Mouse (Mus musculus) right cerebral cortex, postnatal 36 days (tissue): Measurements from ENCODE around the gene Lsm14b.
A peak's percentile ranks its signal among the peaks of the same experiment; 100 is the strongest.

Source experiments
- DNase-seq, 2 experiments: peaks; one replicate each; pipeline ENCODE4 v3.0.0; 2022; ENCODE audit warnings: low spot score in 2 of 2, mixed read lengths in 1 of 2

Gene Lsm14b

DNA sequence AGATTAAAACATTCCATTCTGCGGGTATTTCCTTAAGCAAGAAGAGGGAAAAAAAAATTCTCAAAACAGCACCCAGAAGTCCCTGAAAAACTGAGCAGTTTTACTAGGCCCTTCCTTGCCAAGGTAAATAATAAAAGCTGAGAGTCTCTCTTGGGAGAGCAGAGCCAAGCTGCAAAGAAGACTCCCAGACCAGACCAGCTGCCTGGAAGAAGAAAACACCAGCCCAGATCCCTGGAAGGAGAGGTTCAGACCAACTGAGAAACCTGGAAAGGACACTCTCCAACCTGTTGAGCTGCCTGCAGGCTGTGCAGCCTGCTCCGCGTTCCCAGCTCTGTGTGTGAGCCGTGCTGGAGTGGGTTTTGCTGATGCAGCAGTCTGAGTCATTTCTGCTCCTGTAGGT is 7.2 kb upstream of the Lsm14b start:
- no peak for DNase-seq

DNA sequence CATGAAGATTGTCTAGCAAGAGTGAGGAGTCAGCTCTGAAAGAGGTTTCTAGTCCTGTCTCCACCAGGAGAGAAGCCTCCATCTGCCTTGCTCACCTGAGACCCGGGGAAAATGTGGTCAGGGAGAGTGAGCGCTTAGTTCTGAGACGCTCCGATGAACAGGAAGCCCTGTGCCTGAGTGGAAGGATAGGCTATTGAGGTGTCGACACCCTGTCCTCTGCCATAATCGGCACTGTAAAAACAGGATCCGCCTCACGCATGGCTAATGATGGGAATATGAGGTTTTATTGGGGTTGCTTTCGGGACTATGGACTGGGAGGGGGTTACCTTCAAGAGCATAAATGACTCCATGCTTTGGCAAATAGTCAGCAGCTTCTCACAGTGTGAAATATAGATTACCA is 6.2 kb upstream of the Lsm14b start:
- no peak for DNase-seq

DNA sequence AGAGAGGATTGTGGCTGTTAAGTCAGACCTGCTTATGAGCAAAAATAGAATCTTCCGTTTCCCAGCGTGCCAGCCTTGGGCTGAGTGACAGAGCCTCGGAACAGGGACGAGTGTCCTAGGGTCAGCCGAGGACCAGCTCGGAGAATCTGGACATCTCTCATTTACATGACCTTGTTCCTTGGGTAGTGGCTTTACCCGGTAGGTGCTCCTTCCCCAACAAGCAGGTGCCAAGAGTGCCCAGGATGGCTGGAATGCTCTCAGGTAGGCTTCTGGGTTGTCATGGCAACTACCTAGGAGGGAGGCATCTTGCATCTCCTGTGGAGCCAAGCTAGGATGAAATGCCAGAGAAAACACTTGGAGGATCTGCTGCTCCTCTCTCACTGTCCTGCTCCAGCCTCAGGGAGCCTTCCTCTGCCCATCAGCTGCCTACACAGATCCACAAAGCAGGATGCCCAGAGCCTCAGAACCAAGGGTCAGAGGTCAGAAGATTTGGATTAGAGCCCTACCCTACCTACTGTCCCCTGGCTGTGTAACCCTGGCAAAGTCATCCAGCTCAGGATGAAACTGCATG is 4.6 kb upstream of the Lsm14b start:
- no peak for DNase-seq

DNA sequence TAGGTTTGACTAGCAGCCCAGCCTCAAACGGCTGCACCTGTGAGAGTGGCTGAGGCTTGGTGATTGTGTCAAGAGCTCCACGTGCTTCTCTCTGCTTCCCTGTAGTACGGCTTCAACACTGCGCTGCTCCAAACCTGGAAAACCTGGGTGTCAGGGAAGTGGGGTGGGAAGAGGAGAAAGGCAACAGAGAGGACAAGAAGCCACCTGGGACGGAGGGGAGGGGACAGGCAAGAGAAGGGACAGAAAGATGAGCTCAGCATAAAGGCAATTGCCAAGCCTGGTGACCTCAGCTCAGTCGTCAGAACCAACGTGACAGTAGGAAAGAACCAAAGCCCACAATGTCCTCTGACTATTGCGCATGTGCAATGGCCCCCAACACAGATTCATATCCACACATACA is 3.9 kb upstream of the Lsm14b start:
- DNase-seq = no peak

DNA sequence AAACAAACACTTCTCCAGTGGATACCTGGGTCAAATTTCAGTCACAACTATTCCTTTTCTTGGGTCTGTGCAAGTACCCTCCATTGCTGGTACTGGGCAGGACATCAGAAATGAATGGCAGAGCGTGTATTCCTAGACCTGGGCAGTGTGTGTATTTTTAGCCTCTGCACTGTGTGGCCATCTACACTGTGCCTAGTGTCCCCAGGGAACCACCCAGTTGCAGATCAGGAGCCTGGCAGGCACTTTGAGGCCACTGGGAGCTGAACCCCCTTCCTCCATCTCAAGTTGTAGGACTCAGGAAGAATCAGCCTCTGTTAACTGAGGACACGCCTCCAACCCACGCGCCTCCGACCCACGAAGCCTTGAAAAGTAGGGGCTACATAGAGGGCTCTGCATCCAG is 2.0 kb upstream of the Lsm14b start:
- DNase-seq = no peak

DNA sequence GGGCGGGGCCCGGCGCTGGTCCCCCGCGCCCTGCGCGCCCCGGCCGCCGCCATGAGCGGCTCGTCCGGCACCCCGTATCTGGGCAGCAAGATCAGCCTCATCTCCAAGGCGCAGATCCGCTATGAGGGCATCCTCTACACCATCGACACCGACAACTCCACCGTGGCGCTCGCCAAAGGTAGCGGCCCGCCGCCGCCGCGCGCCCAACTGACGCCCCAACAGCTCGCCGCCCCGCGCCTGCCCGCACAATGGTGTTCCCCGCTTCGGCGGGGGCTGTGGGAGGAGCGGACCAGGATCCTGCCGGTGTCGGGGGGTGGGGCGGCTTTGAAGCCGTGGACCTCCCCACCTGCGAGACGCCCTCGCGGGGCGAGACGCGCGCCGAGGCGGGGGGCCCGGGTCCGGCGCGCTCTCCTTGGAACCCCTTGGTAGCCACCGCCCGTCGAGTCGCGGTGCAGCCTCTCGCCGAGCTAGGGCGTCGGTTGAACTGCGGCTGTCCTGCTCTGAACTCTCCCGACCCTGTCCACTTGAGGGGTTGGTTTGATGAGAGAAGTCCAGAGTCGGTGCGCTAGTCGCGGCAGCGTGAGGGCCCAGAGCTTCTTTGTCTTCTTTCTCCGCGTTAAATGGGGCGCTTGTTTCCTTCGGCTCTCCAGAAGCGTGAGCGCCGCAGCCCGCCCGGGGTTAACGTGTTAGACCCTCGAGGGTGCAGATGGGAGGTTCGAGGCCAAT is 511 bp downstream of the Lsm14b start:
- DNase-seq = peak; percentile 47 to 48

DNA sequence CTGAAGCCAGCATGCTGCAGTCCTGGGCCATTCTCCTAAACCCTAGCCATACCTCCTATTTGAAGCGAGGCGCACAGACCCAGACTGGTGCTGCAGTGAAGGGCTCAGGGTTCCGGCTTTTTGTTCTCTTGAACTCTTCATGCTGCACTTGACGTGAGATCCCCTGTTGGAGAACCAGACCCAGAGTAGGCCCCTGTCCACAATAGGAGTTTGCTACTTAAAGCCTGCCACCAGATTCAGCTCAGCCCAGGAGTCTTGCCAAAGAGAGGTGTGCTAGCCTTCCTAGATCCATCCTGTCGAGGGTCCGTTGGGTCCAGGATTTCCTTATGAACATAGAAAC is 1.0 kb downstream of the Lsm14b start:
- DNase-seq = no peak

DNA sequence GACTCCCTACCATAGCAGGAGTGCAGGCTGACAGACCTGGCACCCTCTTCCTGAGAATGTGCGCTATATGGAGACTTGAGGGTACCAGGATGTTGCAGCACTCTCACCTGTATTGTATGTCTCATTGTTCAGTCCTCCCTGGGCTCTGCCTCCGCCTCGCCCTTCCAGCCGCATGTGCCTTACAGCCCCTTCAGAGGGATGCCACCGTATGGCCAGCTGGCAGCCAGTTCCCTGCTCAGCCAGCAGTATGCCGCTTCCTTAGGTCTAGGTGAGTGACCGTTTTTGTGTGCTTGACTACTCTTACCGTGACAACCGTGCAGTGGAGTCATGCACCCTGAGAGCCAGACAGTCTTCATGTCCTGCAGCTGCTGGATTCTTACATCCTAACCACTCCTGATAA is 3.0 kb downstream of the Lsm14b start:
- no peak for DNase-seq

DNA sequence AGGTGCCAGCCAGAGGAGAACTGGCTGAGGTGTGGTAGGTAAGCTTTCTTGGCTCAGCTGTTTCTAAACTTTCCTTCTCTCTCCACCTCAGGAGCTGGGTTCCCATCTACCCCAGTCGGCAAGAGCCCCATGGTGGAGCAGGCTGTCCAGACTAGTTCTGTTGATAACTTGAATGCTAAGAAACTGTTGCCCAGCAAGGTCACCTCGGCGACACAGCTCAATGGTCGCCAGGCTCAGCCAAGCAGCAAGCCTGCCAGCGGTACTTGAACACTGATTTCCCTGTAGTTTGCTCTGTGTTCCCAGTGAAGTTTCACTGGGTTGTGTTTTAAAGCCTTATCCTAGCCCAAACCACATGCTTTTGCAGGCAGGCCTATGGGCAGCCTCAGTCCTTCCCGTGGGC is 6.5 kb downstream of the Lsm14b start:
- DNase-seq = no peak

DNA sequence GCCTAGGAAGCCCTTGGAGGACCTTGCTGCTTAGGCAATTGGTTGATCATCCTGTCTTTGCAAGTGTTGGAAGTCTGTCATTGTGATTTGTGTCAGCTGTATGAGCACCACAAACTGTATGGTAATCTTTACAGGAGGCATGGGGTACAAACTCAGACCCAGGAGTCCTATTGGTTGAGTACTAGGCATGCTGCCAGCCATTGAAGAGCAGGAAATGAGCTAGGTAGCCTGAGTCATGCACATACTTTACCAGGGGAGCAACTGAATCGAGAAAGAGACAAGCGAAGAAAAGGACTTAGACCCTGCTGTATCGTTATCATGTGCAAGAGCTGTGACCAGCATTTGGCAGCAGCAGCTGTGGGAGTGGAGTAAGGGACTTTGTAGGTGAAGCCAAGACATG is 8.1 kb downstream of the Lsm14b start:
- no peak for DNase-seq

DNA sequence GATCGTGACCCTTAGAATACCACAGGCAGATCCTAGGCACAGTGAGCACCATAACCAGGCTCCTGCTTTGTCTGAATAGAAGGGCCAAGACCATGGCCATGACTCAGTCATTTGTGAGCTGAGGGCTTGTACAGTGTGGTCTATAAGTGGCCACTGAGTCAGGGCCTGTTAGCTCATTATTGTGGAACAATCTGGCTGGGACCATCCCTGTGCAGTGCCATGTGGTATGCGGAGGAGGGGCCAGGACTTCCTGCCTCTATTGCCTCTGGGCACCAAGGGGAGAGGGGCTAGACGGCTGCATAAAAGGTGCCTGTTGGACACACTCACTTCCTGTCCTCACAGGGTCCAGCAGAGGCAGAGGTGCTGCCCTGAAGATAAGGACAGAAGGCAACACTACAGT is 9.2 kb downstream of the Lsm14b start:
- DNase-seq = no peak

DNA sequence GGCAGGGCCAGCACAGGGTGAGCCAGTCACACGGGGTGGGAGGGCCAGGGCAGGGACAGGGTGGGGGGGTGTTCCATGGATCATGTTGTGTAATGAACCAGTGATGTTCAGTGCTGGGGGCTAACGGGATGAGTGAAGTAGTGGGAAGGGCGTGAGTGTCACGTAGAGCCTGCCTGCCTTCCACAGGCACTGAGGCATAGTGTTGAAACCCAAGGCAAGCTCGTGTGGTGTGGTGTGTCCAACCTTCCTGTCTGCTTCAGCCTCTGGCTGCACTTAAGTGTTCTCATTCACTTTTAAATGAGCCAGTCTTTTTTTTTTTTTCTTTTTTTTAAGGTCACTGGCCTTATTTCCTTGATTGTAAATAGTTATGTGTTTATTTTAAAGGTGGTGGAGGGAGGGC is 10.0 kb downstream of the Lsm14b start:
- DNase-seq = no peak

DNA sequence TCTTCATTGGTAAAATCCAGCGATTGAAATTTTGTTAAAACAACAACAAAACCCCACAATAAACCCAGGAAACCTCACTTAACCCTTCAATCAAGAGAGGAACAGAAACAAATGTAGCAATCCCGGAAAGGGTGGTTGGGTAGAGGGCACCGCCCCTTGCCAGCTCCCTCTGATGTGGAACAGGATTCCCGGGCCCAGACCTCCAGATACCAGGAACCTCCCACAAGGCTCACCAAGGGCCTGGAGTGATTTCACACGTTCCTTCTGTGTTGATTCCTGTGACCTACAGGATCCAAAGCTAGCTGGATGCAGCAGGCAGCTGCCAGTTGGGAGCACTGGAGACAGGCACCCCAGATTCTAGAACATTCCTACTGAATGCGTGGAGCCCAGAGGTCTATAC is 15.6 kb downstream of the Lsm14b start:
- no peak for DNase-seq

DNA sequence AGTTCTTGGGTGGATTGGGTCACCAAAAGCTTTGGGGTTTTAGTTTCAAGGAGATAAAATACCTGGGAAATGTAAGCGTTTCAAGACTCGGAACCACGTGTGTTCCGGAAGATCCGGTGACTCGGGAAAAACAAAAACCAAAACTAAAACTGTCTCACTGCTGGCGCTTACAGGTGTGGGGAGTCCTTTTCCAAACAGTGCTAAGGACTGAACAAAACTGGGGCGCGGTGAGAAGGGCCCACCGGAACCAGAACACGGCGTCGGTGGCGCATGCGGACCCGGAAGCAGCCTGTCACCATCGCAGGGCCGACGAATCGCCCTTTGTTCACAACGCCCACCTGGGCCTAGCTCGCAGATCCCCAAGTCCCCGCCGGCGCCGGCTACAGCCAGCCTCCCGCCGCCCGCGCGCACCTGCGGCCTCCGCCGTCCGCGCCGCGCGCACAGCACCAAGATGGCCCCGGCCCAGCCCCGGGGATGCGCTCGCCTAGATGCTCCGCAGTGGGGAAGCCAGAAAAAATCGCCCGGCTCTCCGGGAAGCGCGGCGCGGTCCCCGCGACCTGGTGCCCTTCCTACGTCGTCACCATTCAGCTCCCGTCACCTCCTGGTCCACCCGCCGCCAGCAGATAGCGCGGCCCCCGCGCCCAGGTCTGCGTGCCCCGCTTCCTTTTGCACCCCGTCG is 16.9 kb downstream of the Lsm14b start:
- peak; percentile 30 to 50 for DNase-seq

DNA sequence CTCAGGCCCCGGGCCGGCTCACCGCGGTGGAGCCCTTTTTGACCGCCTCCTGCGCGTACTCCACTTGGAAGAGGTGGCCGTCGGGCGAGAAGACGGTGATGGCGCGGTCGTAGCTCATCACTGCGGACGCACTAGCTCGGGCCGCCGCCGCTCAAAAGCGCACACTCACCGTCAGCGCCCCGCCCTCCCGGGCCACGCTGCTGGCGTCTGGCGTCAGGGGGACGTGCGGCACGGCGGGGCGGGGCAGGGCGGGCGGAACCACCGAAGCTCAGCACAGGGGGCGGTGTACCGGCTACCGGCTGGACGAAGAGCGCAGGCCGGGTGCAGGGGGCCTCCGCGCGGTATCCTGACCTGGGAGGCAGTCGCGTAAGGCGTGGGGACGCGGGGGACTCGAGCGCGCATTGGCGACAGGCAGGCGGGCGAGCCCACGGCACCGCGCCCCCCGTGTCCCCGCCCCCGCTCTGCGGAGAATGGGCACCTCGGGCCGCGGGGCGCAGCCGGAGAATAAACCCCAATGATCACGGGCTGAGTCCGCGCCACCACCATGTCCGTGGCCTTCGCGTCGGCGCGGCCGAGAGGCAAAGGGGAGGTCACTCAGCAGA is 17.6 kb downstream of the Lsm14b start, which contains the start of the genes Psma7 and Ss18l1:
TSS of gene Psma7 (minus strand) at position 178 of the 602 bp plus-strand sequence.
TSS of gene Ss18l1 (plus strand) at position 254 of the 602 bp plus-strand sequence.
- DNase-seq = peak; percentile 84 to 88

DNA sequence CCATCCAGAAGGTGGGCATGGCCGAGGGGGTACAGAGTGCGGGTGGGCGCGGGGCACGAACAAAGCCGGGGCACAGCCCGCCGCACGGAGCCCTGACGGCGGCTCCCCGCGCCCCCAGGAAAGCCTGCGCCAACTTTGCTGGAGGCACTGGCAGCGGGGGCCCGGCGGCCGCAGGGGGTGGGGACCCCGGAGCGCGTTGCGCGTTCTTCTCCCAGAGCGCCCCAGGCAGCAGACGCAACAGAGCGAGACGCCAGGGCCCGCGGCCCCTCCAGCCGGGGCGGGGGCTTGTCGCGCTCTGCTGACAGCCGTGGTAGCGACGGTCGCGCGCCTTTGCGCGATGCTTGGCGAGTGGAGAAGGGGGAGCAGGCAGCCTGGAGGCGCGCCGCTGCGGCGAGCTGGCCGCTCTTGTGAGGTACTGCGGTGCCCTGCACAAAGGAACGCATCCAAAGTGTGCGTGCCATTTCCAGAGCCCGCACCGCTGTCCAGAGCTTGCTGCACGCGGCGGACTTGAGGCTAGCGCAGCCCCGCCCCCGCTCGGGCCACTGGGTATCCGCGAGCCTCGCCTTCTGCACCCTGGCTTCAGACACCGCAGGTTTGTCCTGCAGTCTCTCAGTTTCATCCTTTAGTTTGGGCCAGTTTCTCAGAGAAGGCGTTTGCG is 18.2 kb downstream of the Lsm14b start:
- peak; percentile 57 to 60 for DNase-seq

DNA sequence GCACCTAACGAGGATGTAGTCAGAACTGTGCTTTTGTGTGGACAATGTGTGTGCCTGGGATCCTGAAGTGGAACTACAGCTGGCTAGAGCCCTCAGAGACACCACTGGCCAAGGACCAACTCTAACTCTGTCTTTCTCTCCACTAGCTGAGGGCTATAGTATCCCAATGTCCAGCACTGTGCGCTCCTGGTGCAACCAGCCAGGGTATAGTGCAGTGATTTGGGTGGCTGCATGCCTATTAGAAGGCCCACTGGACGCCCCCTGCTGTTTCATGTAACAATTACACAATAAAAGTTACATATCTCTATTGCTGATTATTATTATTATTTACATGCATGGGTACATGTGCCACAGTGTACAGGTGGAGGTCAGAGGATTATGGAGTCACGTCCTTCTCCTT is 20.5 kb downstream of the Lsm14b start:
- no peak for DNase-seq

DNA sequence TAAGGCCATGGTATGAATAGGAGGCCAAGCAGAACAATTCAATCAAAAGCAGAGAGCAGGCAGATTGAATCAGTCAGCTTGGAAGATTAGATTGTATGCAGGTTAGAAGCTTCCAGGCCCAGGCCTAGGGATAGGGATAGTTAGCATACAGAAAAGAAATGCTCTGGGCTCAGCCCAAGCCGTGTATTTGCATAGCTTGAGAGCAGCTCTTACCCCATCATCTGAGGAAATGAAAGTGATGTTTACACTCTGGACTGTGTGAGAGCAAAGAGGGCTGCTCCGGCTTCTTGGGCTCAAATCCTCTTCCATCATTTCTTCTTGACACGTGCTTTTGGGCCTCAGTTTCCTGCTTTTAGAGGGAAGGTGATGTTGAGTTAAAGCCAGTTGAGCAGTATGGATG is 22.8 kb downstream of the Lsm14b start:
- DNase-seq = no peak

DNA sequence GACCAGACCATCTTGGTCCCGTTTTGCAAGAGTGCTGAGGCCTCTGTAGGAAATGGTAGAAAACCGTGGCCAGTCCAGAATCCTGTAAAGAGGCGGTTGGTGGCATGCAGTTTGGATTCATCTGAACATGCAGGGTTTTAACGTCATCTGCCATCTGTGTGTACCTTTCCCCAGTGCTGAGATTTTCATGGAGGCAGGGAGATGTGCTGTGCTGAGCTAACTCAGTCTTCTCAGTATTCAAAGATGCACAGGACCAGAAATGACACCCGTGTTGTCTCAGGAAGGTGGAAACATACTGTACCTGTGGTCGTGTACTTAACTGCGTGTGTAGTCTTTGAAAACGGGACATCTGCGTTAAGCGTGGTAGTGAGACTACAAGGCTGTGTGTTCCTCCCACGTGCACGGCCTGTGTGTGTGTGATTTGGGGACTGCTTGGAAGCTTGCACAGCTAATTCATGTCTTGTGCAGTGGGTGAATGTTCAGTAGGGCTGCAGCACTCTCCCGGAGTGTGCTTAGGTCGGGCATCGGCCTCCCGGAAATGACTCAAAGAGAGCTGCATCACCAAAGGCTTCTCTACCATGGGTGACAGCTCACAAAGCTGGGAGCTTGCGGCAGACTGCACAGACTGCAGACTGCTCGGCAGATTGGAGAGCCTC is 23.3 kb downstream of the Lsm14b start:
- peak; percentile 59 to 71 for DNase-seq

DNA sequence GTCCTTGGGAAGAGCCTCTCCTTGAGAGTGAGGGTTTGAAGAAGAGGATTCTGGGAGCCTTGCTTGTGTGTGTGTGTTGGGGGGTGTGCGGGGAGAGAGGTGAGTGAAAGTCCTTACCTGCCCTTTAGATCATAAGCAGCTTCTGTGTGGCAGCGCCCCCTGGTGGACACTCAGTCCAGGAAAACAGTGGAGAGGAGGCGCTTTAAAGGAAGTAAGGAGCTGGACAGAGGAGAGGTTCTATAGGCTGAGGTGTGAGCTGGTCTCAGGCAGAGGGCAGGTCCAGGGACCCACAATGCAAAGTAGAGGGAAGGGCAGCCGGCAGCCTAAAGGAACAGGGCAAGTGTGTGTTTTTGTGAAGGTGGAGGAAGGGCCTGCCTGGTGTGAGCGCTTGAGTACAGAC is 26.2 kb downstream of the Lsm14b start:
- peak; percentile 67 to 68 for DNase-seq

DNA sequence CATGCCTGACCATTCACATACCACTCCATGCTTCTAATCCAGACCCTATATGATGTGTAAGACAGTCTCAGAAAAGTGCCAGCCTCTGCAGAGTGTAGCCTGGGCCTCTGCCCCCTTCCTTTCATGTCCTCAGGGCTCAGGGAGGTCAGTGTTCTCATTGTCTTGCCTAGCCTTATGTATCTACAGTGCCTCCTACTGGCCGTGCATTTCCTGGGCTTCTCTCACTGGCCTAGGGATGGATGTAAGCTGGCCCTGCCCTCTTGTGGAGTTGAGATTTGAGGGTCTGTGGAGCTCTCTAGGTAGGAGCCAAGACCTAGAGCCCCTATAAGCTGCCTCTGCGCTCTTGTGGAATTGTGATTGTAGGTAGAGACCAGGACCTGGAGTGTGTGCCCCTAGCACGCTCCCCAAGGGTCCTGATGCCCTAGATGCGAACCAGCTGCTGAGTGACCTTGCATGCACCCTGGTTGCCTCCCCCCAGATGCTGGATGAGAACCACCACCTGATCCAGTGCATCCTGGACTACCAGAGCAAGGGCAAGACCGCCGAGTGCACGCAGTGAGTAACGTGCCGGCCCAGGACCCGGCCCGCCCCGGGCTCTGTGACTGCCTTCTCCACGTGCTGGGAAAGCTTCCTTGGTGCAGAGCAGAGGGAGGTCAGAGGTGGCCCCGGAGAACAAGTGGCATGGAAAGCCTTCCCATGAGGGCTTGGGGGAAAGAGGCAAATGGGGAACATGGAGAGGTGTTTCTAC is 27.4 kb downstream of the Lsm14b start:
- DNase-seq = no peak
